Mouse (Mus musculus): Measurements from ENCODE around the gene Ak5.
A peak's percentile ranks its signal among the peaks of the same experiment; 100 is the strongest.

The Ak5 gene

DNA sequence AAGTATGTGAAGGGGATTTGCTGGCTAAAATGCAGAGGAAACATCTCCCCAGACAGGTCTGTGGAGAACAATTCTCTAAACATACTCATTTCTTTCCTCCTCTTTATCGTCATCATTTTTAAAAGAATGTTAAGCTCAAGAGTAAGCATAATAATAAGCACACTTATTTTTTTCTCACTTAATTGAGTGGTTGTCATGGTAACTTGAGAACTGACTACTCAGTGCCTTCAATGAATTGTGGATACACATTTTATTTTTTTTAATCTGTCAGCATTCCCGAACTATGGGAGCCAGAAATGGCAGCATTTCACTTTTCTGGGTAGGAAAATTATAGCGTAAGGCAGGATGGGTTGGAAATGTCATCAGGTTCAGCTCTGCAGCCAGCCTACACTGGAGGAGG, 151.6 kb downstream of the Ak5 start:
- DNase-seq = no peak

DNA sequence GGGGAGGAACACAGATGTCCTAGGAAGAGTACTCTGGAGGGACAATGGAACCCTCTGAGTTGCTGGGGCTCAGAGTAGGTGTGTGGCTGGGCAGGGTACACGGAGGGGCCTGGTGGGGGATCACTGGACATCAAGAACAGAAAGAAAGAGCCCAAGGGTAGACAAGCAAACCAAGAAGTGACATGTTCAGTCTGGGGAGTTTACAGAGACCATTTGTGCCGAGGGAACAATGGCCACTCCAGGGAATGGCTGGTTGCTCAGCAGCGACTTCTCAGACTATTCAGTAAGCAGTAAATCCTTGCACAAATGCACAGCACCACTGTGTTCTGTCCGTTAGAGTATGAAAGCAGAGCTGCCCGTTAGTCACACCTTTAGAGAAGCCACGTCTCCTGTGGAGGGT, 152.2 kb downstream of the Ak5 start:
- no peak for DNase-seq

DNA sequence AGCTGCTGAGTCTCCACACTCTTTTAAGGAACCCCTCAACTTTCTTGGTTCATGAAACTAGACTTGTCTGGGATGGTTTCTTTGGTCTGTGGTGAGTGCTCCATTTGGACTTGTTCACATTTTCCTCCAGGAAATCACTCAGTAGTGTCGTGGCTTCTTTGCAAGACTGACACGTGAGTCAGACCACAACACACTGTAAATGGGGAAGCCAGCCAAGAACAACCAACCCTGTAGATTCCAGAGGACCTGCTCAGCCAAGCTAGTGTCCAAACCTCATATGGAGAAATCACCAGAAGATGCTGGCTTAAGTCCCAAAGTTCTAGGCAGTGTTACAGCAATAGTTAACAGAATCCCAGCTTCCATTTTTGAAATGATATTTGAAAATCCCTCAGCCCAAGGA, 155.6 kb downstream of the Ak5 start:
- DNase-seq = no peak

DNA sequence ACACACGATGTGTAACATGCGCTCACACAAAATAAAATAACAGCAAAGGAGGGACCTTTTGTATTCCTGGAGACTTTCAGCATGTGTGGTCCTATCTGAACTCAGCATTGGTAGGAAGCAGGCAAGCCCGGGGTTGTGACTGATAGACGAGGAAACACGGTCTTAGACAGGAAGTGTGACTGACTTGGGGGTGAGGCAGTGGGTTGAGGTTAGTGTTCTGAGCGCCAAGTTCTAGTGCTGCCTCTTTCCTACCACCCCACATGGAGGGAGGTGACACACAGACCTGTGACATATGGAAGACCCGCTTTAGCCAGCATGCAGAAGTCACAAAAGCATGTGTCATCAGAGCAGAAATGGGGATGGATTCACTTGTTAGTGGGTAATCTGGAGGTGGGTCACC, 158.9 kb downstream of the Ak5 start:
- DNase-seq = no peak

- no peak for DNase-seq
Observed at GRCm38 (mm10) chr3:152508419-152508993, 159.7 kb downstream of the Ak5 start.

DNA sequence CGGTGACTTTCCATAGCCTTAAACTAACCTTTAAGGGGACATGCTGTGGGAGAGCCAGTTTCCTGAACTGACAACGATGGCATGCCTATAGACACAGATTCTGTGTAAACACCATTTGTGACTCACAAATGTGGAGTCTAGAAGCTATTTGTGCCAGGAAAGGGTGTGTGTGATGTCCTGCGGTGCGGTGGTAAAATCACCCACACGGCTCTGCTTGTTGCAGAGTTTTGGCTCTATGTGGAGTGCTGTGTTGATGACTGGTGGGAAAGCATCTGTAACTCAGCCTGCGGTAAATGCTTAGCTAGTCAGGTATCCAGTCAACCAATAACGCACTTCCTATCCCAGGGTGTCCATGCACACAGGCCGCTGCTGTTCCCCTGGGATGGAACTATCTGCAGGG, 160.3 kb downstream of the Ak5 start:
- no peak for DNase-seq

- DNase-seq = no peak
Observed at GRCm38 (mm10) chr3:152498968-152499696, 169.0 kb downstream of the Ak5 start.

- DNase-seq = no peak
Observed at GRCm38 (mm10) chr3:152497842-152498241, 170.3 kb downstream of the Ak5 start.

DNA sequence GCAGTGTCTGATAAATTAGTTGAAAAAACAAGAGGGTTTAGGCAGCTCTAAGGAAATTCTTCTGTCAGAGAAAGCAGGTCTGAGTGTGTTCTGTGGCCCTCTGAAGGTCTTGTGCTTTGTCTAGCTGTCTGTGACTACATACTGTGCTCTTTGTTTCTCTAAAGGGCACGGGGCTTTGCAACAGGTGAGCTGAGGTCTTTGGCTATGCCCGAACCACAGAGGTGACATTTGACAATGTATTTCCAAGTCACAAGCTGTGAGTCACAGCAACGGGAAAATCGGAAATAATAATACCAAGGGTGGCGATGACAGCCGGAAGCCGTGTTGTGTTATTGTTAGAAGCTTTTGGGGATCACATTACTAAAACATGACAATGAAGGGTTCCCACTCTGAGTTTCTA, 171.1 kb downstream of the Ak5 start:
- DNase-seq = no peak

- no peak for DNase-seq
Observed at GRCm38 (mm10) chr3:152495415-152495898, 172.7 kb downstream of the Ak5 start.

DNA sequence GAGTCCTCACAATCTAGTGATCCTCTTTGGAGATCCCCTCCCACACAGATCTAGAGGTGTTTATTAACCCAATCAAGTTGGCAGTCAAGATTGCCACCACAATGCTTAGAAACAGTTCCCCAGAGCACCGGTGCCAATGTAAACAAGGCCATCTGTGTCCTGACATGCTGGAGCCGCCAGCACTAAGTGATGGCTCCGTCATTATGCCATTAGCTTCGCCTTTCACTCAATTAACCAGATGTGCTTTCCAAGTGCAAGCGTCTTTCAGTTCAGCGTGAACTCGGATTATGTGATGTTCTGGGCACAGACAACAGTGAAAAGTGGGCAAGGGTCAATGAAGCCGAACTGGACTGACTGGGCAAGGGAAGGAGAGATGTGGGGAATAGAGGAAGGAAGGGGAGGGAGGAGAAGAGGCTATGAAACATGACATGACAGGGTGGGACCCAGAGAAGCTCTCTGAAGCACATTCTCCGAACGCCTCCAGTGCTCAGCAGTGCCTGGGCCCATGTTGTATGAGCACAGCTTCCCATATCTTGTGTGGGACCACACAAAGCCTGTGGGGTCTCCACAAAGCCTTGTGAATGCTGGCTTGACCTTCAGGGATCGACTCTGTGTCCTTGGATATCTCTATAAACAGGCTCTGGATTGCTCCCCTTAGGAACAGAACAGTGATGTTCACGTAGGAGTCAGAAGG, 173.3 kb downstream of the Ak5 start:
- no peak for DNase-seq

- no peak for DNase-seq
Observed at GRCm38 (mm10) chr3:152493813-152494212, 174.3 kb downstream of the Ak5 start.

- DNase-seq = no peak
Observed at GRCm38 (mm10) chr3:152492241-152492640, 175.9 kb downstream of the Ak5 start.

DNA sequence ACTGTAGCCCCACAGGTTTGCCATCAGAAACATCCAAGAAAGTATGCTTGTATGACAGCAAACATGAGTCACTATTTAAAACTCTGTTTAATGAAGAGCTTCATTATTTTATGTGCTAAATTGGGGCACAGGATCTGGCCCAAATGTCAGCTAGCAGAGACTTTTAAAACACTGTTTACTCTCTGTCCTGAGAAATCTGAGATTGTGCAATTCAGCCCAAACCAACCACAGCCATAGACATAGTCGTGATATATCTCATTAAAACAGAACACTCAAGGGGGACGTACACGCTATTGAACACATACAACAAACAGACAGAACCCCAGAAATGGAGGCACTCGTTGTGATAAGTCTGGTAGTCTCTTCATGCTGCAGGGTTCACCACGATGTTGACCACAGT, 177.7 kb downstream of the Ak5 start:
- DNase-seq = no peak

- DNase-seq = no peak
Observed at GRCm38 (mm10) chr3:152488964-152489363, 179.2 kb downstream of the Ak5 start.

DNA sequence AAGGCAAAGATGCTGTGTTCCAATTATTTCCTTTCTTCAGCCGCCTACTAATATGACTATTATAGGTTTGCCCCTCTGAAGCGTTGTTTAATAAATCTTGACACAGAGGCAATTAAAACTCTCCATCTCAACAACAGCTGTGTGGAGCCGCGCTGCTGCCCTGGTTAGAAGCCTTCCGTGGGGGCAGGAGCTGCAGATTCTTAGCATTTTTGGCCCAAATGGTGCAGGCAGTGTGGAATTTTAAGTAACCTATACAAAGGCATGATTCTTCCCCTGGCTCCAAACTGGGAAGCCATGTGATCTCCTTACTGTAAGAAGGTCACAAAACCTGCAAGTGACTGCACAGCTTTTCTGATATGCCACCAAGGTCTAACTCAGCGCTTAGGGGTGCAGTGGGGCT, 184.0 kb downstream of the Ak5 start:
- no peak for DNase-seq

DNA sequence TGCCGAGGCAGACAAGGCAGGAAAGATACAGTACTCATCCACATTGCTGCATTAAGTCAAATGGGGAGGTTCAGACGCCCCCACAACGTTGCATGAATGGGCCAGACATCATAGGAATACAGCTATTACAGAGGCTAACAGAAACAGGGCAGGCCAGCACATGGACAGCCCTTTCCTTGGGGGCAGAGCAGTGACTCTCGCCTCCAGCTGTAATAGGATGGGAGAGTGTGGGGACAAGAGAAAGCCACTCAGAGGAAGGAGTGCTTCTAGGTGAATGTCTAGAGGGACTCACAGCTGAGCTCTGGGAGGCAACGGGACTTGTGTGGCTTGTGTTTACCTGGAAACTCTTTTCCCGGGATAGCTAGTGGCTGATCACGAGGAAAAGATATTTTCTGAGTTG, 184.4 kb downstream of the Ak5 start:
- DNase-seq = no peak

- DNase-seq = no peak
Observed at GRCm38 (mm10) chr3:152482182-152482581, 186.0 kb downstream of the Ak5 start.

DNA sequence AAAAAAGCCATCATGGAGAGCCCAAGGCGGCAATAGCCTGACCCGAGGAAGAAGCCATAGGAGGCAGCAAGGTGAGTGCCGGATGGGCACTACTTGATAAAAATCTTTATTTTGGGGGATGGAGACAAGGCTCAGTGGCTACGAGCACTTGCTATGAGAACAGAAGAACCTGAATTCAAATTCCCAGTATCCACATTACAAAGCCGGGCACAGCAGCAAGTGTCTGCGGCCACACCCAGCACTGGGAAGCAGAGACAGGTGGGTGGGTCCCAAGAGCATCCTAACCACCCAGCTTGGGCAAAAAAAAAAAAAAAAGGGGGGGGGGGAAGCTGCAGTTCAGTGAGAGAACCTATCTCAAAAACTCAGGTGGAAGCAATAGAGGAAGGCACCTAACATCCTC, 187.8 kb downstream of the Ak5 start:
- DNase-seq = no peak

DNA sequence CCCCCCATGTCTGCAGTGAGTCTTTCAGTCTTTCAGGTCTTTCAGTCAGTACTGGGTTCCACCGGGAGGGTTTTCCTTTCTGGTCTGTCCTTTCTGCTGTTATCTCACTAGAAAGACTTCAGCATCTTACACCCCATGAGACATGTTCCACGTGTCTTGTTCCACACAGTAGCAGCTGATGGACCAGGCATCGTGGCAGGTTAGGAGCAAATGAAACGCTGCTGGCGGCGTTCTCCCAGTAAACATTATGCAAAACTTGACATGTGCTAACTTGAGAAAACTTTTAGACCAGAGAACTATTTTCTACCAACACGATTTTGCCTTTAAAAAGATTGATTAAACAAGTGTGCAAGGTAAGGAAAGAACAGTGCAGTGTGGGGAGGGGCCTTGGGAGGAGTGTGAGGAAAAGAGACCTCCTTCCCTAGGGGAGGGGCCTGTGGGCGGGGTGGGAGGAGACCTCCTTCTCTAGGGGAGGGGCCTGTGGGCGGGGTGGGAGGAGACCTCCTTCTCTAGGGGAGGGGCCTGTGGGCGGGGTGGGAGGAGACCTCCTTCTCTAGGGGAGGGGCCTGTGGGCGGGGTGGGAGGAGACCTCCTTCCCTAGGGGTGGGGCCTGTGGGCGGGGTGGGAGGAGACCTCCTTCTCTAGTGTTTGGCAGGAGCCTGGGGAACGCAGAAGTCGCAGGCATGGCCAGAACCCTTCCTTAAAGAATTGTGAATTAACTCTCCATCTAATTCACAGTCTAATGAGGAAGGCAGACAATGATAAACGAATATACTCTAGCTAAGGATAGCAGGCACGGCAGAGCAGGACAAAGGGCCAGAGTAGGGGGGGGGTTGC, 189.3 kb downstream of the Ak5 start:
- no peak for DNase-seq

DNA sequence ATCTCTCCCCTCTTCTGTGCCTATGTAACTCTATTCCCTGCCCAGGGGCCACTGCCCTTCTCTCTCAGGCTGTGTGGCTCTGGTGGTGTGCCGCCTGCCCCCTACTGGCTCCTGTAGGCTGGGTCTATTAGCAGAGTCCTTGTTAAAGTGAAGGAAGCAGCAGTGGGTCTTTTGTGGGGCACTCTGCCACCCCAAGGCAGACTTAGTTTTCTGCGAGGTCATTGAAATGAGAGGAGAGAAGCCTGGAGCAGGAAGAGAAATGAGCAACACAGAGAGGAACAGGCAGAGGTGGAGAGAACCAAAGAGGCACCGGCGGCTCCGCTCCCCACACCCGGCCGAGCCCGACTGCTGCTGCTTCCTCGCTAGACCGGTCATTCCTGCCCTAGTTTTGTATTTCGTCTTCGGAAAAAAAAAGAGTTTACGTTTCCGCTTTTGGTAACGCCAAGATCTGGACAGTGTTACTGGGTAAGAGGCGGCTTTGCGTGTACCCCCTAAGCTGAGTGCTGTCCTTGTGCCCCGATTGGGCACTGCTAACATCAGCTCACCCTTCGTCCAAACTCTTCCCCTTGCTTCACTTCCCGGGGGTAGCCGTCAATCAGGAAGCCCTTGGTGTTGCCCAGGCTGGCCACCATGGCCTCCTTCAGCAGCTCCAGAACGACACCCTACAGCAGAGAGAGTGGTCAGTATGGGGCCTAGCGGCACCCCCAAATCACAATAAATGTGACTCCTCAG, 190.2 kb downstream of the Ak5 start:
- DNase-seq = peak; percentile 39

DNA sequence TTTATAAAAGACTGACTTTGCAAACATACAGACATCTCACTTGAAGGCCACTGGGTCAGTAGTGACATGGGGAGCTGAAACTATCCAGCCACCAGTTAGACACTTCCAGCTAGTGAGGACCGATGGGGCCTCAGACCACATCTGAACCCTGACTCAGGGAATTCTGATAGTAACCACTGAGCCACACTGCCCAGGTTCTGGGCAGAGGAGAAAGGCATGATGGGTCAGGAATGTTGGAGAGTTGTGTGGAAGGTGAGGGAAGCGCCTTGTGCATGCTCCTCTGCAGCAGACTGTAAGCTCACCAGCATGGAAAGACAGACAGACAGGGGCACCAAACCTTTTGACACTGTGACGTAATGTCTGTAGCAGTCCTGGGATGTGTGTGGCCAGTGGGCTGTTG, 192.3 kb downstream of the Ak5 start:
- DNase-seq = no peak

- no peak for DNase-seq
Observed at GRCm38 (mm10) chr3:152475278-152475669, 192.9 kb downstream of the Ak5 start.

All from cerebellum, adult 9-11 months (tissue).